9 mouse cellular contexts compared by ENCODE assay signal in genomic region chr17:72237315-72237714, GRCm38 (mm10).
A peak's percentile ranks its signal among the peaks of the same experiment; 100 is the strongest.
DNase-seq lines count a peak whose midpoint lies in the region; ATAC-seq lines count a peak whose summit lies in the region.
"Had no signal": no experiment of that assay in that cellular context is flagged by ENCODE, and none has a peak within 500 bp of the region (broad histone marks: within the 10 kb centered on the region; RNA-seq: fewer than 3 reads in every experiment).

No protein-coding gene starts in this region.

- ATAC-seq in limb, embryonic 13.5 days (ENCODE audit: low FRiP score, low read depth), result peak; percentile 24; the same call in 1 of the 2 replicates

- H3K4me2 ChIP-seq in limb, embryonic 13.5 days (replicated peaks), result no peak overlapping the region

- no peaks in the 10 kb centered on the region for H3K36me3 ChIP-seq in limb, embryonic 13.5 days
- no peaks in the 10 kb centered on the region for H3K36me3 ChIP-seq in limb, embryonic 10.5 days

- peaks cover 10% of the 10 kb centered on the region; the same call in 1 of the 2 replicates for H3K9me3 ChIP-seq in limb, embryonic 13.5 days
- H3K9me3 ChIP-seq in limb, embryonic 10.5 days (replicated peaks), result no peaks in the 10 kb centered on the region

- WGBS in limb, embryonic 13.5 days, result 55% methylated on average over 1 of the region's 1 CpGs
- 97% methylated on average over 1 of the region's 1 CpGs for WGBS in limb, embryonic 10.5 days

- intact Hi-C loops in gastrocnemius, postnatal 14 days (cut with DNase I; ENCODE audit: low total_unique reads), result no loop called here

- H3K4me3 ChIP-seq in limb, embryonic 13.5 days, result no peak overlapping the region
- H3K4me3 ChIP-seq in limb, embryonic 10.5 days, result no peak overlapping the region

- DNase-seq in gastrocnemius, postnatal 14 days, result peak; percentile 12
- no peak for DNase-seq in gastrocnemius, adult 18-20 months (ENCODE audit: low spot score)
- no peak for DNase-seq in limb, embryonic 10.5 days (ENCODE audit: low spot score)
- DNase-seq in adrenal gland, postnatal 14 days, result peak; percentile 17
- peak; percentile 4 for DNase-seq in lung, postnatal 36 days
- no peak for DNase-seq in embryo, embryonic 10.5 days (ENCODE audit: low spot score)
- no peak for DNase-seq in cerebellum, adult 11-12 months
- DNase-seq: kidney, adult 11 months had no signal

- H3K9ac ChIP-seq in limb, embryonic 13.5 days, result no peak overlapping the region

- H3K4me1 ChIP-seq in limb, embryonic 13.5 days, result no peaks in the 10 kb centered on the region
- H3K4me1 ChIP-seq in limb, embryonic 10.5 days, result no peaks in the 10 kb centered on the region

- H3K27ac ChIP-seq in limb, embryonic 13.5 days, result no peak overlapping the region
- no peak overlapping the region for H3K27ac ChIP-seq in limb, embryonic 10.5 days

- H3K27me3 ChIP-seq in limb, embryonic 13.5 days, result no peaks in the 10 kb centered on the region
- H3K27me3 ChIP-seq in limb, embryonic 10.5 days (ENCODE audit: low read depth, poor library complexity, severe bottlenecking), result no peaks in the 10 kb centered on the region

Comparison
In these comparisons a context has a peak if more than half of its experiments do, and no peak if none do; other contexts are left out.
1. DNase-seq: peak in gastrocnemius, postnatal 14 days (single experiment), adrenal gland, postnatal 14 days (single experiment) and lung, postnatal 36 days (single experiment); none in gastrocnemius, adult 18-20 months (single experiment), limb, embryonic 10.5 days (single experiment), embryo, embryonic 10.5 days (single experiment) and cerebellum, adult 11-12 months (single experiment).